Mouse (Mus musculus) C2C12 (cell line): ENCODE measurements around the gene Flnb.

ENCODE experiments used
- CTCF ChIP-seq: IDR thresholded peaks from one replicate; pipeline ENCODE4 v1.5.1; 2011; ENCODE audit not compliant: control insufficient read depth, insufficient read depth, insufficient read length
- MYOD1 ChIP-seq: IDR thresholded peaks from one replicate; pipeline ENCODE4 v1.6.1; 2011; ENCODE audit warnings: low read depth; ENCODE audit not compliant: control insufficient read depth, insufficient read length

GRCm38 (mm10) chr14:7963160-7963559 is 145.4 kb downstream of the Flnb start:
- TF ChIP-seq CTCF (no peak), MYOD1 (no peak)
